Mouse (Mus musculus) layer of hippocampus, postnatal 25 days (tissue): ENCODE results near the gene Pea15a. TPM values are rescaled to one million over a fixed set of nuclear protein-coding genes. Genes with fewer than 3 reads are reported as not detected.
"Not testable (repeated sequence)": the region's sequence is repeated elsewhere in the genome, so short reads cannot be mapped to it uniquely, and the experiment has no call there.

Experiments
- DNase-seq, 2 experiments: peaks; one replicate each; pipeline ENCODE4 v3.0.0; 2022; ENCODE audit warnings: mixed read lengths in 2 of 2, low spot score in 1 of 2; ENCODE audit errors: extremely low spot score in 1 of 2
- total RNA-seq, 2 experiments: library from RNA; stranded (reverse); gene quantifications; 2 replicates each; pipeline ENCODE4 v1.2.3; 2021

The Pea15a gene
- total RNA-seq, result 100 to 1,000 TPM; 395 to 445 TPM

DNA sequence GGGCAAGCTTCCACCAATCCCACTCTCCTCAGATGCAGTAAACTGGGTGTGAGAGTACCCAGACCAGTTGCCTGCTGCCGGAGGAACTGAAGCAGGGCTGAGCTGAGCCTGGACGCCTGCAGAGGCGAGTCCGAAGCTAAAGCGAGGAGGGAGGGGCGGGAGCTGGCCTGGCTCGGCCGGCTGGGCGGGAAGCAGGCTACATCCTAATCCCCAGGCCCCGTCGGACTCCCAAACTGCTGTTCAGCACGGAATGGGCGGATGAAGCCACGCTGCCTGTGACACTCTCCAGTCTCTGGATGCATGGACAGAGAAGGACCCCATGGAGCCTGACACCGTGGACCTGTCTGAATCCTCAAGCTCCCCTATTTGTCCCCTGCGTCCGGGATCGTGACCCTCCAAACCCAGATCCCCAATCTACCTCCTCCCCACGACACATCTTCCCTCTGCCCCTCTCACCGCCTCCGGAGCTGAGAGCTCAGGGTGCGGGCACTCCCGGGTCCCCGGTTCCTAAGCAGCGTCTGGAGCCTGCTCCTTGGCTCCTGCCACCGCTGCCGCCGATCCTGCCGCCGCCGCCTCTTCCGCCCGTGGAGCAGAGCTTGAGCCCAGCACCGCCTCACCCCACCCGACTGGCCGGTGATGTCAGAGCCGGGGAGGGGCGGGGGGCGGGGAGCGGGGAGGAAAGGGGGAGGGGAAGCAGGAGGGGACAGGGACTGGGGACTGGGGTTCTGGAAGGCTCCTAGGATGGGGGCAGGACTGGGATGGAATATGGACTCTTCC is at the start of gene Pea15a:
Pea15a (minus strand) TSS at position 664 of the 777 bp plus-strand sequence.
- peak; percentile 75 for DNase-seq

DNA sequence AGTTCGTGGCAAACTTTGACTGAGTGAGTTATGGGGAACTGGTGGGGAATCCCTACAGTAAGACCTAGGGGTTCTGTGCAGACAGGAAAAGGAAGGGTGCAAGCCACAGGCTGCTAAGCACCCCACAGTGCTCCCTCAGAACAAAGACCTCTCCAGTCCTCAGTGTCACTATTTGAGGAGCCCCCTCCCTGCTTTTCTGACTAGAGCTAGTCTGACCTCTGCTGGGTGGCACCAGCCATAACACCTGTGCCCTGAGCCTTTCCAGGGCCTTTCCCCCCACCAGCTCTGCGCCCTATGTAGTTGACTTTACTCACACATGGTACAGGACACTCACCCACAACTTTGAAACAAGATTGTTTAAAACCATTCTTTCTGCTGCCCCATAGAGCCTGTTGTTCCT is 41.1 kb upstream of the Pea15a start:
- no peak for DNase-seq

DNA sequence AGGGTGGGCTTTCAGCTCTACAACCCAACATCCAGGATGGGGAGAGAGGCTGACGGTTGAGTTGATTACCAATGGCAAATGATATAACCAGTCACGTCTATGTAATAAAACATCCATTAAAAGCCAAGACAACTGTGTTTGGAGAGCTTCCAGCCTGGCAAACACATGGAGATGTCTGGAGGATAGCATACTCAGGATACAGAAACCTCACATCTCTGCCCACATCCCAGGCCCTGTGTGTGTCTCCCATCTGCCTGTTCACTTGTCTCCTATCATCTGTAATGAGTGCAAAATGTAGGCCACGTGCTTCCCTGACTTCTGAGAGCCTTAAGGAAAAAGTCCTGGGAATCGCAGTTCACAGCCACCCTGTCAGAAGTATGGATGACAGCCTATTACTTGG is 40.6 kb upstream of the Pea15a start:
- peak in 1 of 2 experiments; percentile 11 for DNase-seq

DNA sequence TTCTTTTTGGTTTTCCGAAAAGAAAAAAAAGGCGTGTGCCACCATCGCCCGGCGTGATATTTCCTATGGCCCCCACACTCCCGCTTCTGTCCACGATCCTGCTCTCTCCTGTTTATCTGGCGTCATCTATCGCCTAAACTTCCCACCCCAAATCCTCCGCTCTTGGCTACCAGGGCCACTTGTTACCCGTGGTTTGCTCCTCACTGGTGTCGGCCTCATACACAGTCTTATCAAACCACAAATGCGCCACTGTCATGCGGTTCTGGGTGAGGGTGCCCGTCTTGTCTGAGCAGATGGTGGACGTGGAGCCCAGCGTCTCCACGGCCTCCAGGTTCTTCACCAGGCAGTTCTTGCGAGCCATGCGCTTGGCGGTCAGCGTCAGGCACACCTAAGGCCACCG is 38.0 kb upstream of the Pea15a start:
- not testable (repeated sequence) for DNase-seq

DNA sequence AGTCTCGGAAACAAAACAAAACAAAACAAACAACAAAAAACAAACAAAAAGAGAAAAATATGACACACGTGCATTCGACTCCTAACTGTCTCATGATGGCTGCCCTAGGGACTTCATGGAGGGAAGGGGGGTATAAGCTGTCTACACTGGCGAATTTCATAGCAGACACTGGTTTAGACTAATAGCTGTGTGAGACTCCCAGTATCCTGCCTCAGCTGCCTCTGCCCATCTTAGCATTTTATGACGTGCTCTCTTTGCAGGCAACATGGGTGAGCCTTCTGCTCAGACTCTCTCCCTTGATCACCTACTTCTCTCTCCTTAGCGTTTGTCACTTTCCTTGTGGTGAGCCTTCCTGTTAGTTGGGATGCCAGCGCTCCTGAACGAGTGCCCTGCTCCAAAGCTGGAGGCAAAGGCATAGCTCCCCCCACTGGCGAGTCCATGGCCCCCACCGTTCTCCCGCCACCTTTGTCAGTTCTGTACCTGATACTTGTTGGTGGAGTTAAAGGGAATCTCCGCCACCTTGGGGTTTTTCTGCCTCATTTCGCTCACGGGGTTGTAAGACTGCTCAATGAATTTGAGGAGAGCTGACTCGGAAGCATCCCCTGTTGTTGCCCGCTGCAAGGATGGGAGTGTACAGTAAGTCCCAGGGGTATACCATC is 37.1 kb upstream of the Pea15a start:
- peak in 1 of 2 experiments; percentile 27 for DNase-seq

DNA sequence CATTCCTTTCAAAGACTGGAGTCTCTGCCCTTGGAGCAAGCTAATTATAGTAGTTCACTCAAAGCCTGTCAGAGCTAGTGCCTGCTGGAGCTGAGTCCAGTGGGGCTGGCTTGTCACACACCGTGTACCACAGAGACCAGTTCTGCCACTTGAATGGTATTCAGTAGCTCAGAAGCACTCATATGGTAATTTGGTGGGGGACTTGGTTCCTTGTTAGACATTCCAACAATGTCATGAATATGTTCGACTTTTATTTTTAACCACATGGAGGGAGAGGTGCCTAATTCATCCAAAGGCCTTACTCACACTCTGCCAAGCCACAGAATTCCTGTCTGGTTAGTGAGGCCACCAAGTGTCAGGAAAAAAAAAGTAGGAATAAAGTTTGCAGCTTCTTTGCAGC is 35.8 kb upstream of the Pea15a start:
- no peak for DNase-seq

DNA sequence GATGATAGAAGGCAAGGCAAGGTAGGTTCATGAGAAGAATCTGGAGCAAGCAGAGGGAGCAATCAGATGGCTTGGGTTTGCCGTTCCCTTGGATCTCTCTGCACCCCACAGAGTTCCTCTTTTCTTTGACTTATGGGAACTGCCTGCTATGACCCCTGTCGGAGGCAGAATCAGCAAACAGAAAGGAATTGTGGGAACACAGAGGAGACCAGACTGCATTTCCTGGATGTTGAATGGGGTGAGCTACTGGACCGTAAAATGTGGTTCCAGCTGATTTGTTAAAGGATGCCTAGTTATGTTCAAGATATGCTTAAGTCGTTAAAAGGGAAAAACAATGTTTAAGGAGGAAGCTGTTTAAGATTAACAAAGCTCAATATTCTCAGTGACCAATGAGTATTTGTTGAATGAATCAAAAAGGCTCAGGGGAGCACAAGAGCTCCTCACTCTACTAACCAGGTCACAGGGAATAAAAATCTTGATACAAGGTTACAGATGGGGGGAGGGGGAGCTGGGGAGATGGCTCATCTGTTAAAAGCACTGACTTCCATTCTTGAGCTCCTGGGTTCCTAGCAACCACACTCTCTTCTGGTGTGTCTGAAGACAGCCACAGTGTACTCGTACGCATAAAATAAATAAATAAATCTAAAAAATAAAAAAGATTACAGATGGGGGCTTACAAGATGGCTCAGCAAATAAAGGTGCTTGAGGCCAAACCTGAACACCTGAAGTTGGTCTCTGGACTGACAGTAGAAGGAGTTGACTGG is 34.5 kb upstream of the Pea15a start:
- DNase-seq, result no peak

DNA sequence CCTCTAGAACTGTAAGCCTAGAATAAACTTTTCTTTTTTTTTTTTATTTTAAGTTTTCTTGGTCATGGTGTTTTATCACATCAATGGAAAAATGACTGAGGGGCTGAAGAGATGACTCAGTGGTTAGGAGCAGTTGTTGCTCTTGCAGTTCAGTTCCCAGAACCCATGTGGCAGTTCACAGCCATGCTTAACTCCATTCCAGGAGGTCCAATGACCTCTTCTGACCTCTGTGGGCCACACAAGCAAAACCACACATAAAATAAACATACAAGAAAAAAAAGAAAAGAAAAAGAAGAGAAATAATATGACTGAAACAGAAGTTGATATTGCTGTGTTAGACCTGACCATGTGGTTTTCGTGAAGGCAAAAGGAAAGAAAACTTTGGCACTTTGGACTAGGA is 22.6 kb upstream of the Pea15a start:
- no peak for DNase-seq

DNA sequence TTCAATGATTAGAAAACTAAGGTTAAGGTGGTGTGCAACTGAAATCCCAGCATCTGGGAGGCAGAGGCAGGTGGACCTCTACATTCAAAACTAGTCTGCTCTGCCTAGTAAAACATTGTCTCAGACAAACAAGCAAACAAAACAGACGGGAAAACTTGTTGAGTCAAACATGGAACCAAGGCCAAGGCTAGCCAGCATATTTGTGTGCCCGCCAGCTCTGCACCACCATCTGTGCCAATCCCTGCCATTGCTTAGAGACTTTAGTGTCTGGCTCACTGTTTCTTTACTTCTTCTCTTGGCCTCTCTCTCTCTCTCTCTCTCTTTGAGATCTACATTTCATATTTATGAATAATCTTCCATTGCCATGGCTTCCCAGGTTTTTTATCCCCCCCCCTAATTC is 21.6 kb upstream of the Pea15a start:
- no peak for DNase-seq

DNA sequence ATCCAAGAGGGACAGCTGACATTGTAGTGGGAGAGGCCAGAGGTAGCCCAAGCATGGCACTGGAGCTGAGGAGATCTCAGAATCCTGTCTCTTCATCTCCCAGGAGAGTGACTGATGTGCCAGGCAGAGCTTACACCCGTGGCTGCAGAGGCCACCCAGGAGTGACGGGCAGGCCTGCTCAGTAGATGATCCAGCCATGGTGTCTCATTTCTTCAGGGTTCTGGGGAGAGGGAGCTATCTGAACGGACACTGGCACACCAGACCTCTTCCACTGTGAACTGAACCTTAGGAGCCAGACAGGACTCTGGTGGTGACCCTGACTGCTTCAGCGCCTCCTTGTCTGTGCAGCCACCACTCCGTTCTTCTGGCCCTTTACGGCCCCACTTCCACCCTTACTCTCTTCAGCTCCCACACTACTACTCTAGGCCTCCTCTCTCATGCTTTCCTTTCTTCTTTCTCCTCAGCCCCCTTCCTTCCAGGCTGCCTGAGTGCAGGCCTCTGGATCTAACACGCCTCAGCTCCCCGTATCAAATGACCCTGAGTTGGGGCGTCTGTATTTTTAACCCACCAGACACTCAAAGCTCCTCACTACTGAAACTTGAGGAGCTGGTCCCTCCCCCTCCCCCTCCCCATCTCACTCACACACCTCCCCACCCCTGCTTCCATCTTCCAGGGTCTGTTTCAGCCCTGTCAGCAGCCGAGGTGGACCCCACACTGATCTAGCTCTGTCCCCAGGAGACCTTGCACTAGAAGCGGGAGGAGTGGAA is 14.9 kb upstream of the Pea15a start:
- no peak for DNase-seq

DNA sequence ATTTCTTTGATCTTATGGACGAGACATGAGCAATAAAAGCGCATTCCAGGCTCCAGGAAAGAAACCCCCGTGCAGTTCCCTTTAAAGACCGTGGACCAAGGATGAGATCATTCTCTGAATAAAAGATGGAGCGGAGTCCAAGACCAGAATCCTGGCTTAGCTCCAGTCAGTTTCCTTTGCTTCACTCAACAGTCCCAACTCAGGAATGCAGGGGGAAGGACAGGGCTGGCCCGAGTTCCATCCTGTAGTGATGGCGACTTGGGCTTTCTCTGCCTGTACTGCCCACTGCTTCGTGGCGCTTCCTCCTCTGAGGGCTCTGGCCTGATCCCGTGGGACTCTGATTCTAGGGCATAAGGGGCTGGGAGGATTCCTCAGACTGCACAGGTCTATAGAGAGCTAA is 13.8 kb upstream of the Pea15a start:
- no peak for DNase-seq

DNA sequence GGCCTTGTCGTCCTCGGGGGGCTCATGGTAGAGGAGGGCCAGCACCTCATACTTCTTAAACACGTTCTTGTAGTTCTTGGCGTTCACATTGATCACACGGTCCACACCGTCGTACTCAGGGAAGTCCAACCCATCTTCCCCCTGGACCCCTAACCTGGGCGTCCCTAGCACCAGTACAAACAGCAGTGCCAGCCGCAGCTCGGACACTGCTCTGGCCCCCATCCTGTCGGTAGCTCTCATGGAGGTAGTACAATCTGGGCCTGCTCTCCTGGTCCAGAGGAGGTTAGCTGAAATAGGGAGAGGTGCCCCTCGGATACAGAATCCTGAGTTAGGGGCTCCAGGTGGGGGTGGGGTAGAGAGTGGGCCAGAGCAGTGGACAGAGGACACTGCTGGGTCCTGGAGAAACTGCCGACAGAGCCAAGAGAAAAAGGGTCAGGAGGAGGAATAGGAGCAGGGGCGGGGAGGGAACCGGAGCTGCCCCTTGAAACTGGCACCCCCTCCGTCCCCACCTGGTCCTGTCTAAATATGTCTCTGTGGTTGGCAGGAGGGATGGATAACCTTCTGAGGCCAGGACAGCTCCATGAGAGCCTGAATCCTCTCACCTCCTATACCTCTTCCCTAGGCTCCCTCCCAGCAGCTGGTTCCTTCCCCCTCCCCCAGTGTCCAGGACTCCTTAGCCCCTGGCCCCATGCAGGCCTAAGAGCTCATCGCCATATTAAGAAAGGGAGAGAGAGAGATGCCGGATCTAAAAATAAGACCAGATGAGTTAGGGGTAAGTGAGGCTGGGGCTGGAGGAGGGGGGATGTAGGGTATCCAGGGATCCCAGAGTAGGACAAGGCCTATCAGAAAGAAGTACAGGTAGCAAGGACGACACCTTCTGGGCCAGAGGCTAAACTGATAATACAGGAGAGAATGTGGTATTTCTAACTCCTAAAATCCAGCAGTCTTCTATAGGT is 13.1 kb upstream of the Pea15a start, which contains the start of gene Casq1:
Casq1 (minus strand) TSS at position 418 of the 956 bp plus-strand sequence.
- DNase-seq, result no peak

DNA sequence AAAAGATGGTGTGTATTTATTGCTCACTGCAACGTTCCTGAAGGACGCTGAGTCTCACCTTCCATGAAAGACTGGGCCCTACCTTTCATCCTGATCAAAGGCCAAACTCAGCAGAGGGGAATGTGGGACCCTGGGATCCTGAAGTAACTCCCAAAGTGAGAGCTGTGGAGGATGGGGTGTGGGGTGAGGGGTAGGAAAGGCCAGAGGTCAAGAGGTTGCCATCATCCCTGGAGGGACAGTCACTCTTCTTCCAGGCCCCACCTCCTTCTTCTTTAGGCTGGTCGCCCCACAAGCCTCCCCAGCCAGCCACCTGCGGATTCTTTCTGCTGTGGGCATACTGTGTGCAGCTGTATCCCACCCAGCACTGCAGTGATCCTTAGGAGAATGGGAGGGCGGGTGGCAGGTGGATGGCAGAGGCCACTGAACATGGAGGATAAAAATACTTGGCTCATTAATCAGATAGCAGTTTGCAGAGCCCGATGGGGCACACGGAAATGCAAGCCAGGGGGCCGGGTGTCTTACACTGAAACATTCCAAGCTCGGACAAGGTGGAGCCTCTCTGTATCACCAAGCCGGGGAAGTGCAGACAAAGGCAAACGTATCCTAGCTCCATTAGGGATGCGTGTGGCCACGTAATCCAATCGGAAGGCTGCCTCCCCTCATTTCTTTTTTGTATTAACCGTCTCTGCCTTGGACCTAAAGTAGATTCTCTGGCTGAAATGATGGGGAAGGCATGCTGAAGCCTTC is 11.7 kb upstream of the Pea15a start:
- DNase-seq, result no peak

DNA sequence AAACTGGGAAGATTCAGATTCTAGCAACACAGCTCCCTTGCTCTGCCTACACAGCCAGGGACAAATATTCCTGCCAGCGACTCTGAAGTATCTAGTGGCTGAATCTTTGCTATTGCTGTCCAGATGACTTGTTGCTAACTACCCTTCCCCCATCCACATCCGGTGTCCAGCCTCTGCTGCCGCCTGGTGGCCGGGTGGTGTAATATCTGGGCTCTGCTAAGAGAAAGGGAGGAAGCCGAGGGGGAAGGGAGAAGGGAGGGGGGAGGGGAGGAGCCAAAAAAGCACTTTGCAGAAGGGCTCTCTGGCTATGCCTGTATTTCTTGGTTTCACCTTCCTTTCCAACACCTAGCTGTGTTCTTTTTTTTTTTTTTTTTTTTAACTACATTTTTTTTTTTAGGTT is 10.5 kb upstream of the Pea15a start:
- DNase-seq, result peak; percentile 96

DNA sequence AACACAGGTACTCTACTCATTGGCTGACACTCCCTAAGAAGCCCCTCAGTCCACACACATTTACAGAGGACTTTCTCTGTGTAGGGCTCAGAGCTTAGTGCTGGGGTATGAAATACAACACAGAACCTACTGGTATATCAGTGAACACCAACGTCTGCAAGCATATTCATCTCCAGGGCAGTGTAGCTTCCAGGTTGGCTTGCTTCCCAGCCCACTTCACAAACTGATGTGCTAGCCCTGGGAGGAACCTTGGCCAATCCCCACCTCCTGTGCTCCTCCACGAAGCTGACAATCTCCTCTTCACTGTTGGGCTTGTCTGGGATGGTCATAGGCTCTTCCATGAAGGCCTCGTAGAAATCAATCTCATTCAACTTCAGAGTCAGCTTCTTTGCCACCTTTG is 8.1 kb upstream of the Pea15a start:
- DNase-seq, result no peak

DNA sequence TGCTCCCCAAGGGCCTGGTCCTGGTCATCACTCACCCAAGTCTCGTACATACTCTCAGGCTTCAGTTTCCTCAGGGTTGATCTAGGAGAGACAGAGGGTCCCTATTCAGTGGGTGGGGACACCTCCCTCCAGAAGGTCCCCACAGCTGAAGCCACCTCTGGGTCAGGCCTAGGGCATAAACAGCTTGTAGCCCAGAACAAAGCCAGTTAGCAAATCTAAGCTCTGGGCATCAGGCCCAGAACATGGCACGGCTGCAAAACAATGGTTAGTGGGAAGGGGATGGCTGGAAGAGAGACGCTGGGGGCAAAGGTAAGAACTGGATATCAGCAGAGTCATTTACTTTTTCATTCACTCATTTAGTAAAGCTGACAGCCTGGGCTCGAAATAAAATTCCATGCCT is 7.2 kb upstream of the Pea15a start:
- DNase-seq, result no peak

DNA sequence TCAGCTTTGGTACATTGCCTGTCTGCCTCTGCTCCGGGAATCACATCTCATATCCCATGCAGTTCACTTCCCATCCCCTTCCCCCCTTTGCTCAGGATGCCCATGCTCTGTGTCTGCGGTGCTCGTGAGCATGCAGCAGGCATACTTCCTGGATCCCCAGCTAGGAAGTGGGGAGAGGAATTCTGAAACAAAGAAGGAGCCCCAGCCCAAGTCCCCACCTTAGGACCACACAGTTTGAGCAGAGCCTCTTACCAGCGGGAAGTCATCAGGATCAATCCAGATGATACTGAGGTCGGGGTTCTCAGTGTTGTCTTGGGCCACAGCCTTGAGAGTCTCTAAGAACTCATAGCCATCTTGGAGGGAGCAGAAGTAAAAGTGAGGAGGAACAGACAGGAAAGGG is 6.2 kb upstream of the Pea15a start:
- no peak for DNase-seq

DNA sequence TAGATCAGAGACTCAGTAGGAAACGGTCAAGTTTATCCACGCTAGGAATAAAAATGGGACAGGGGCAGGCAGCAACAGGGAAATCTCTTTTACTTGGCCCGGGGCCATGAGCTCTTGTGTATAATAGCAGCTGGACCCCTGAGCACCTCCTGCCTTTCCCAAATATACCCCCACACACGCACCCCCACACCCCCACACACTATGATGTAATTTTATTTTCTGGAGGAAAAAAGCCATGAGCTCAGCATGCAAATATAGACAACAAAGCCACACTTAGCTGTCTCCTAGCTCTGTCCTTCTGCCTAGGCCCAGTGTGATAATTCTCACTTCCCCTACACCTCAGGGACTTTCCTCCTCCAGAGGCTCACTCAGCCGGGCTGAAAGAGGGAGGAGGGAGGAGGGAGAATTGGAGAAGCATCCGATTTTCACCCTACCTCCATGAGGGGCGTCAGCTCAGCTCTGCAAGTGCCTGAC is 544 bp upstream of the Pea15a start:
- no peak for DNase-seq

DNA sequence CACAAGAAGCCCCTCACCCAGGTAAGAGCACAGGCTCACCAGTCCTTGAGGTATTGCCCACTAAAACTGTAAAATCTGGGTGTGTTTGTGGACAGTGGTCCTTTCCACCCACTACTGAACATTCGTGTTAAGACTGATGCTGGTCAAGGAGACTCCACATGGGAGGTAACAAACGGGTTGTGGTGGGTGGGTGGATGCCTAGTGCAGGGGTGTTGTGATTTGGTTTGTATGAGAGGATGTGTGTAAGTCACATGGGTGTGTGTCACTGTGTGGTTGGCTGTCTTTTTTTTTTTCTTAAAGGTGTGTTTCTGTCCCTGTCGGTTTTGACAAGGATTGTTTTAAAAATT is 890 bp downstream of the Pea15a start:
- no peak for DNase-seq
